Mouse (Mus musculus) layer of hippocampus, adult 9-10 months (tissue): ENCODE results near the gene Lrrc56.

Experiments
- DNase-seq: peaks from one replicate; pipeline ENCODE4 v3.0.0; 2022; ENCODE audit warnings: low spot score

Lrrc56 gene

GRCm38 (mm10) chr7:141193948-141194347 lies at the start of gene Lrrc56, which contains the start of gene Hras:
Gene Lrrc56, plus strand, starts transcription at chr7:141194157.
Gene Hras, minus strand, starts transcription at chr7:141194005.
- DNase-seq: peak; percentile 90

- DNase-seq: no peak
Measured at GRCm38 (mm10) chr7:141144650-141145049, 49.3 kb upstream of the Lrrc56 start.

- no peak for DNase-seq
Measured at GRCm38 (mm10) chr7:141145403-141145802, 48.6 kb upstream of the Lrrc56 start.

- DNase-seq: no peak
Measured at GRCm38 (mm10) chr7:141146043-141146595, 47.8 kb upstream of the Lrrc56 start.

- DNase-seq: no peak
Measured at GRCm38 (mm10) chr7:141147044-141147443, 46.9 kb upstream of the Lrrc56 start.

- no peak for DNase-seq
Measured at GRCm38 (mm10) chr7:141148639-141149038, 45.3 kb upstream of the Lrrc56 start.

GRCm38 (mm10) chr7:141155362-141155761 lies 38.6 kb upstream of the Lrrc56 start:
- DNase-seq: no peak

GRCm38 (mm10) chr7:141164397-141164796 lies 29.6 kb upstream of the Lrrc56 start:
- DNase-seq: no peak

GRCm38 (mm10) chr7:141164850-141165249 lies 29.1 kb upstream of the Lrrc56 start:
- DNase-seq: no peak

GRCm38 (mm10) chr7:141167901-141168517 lies 25.9 kb upstream of the Lrrc56 start:
- DNase-seq: no peak

- no peak for DNase-seq
Measured at GRCm38 (mm10) chr7:141168518-141168953, 25.4 kb upstream of the Lrrc56 start.

- DNase-seq: no peak
Measured at GRCm38 (mm10) chr7:141169300-141169699, 24.7 kb upstream of the Lrrc56 start.

GRCm38 (mm10) chr7:141169866-141170265 lies 24.1 kb upstream of the Lrrc56 start:
- no peak for DNase-seq

- peak; percentile 86 for DNase-seq
Measured at GRCm38 (mm10) chr7:141172116-141173006, 21.6 kb upstream of the Lrrc56 start, which contains the start of gene Rnh1. Gene Rnh1, minus strand, starts transcription at chr7:141172857.

- no peak for DNase-seq
Measured at GRCm38 (mm10) chr7:141173323-141173850, 20.6 kb upstream of the Lrrc56 start.

- DNase-seq: no peak
Measured at GRCm38 (mm10) chr7:141175068-141175467, 18.9 kb upstream of the Lrrc56 start.

GRCm38 (mm10) chr7:141176173-141176572 lies 17.8 kb upstream of the Lrrc56 start:
- DNase-seq: peak; percentile 87

- DNase-seq: no peak
Measured at GRCm38 (mm10) chr7:141188194-141188593, 5.8 kb upstream of the Lrrc56 start.

GRCm38 (mm10) chr7:141188733-141189132 lies 5.2 kb upstream of the Lrrc56 start:
- no peak for DNase-seq

GRCm38 (mm10) chr7:141190220-141190619 lies 3.7 kb upstream of the Lrrc56 start:
- no peak for DNase-seq

GRCm38 (mm10) chr7:141191036-141191435 lies 2.9 kb upstream of the Lrrc56 start:
- no peak for DNase-seq
